Mouse (Mus musculus) cerebral cortex, adult 2 months (tissue): Measurements from ENCODE around the gene Pfdn5.

ENCODE experiments used
- WGBS: fragments of 180-500 bp; shearing (Covaris S2); methylation state at CpG from one replicate; pipeline ENCODE4 v1.1.7; 2018; 5-methylcytosine and 5-hydroxymethylcytosine counted together

Pfdn5 gene

GRCm38 (mm10) chr15:102326022-102326576, at the start of gene Pfdn5:
Gene Pfdn5 (plus strand): TSS chr15:102326116.
- WGBS: under 1% methylated on average over 40 of the region's 40 CpGs

- 35% methylated on average over 7 of the region's 7 CpGs for WGBS
These were observed 47.2 kb upstream of the Pfdn5 start for GRCm38 (mm10) chr15:102278726-102279091.

GRCm38 (mm10) chr15:102279092-102279782, 46.7 kb upstream of the Pfdn5 start, which contains the start of gene Mfsd5:
Gene Mfsd5 (plus strand): TSS chr15:102279454.
- WGBS: under 1% methylated on average over 65 of the region's 65 CpGs

- WGBS: 24% methylated on average over 13 of the region's 13 CpGs
These were observed 46.0 kb upstream of the Pfdn5 start for GRCm38 (mm10) chr15:102279783-102280520.

- WGBS: 94% methylated on average over 19 of the region's 19 CpGs
These were observed 45.3 kb upstream of the Pfdn5 start for GRCm38 (mm10) chr15:102280623-102281022.

GRCm38 (mm10) chr15:102282463-102283292, 43.2 kb upstream of the Pfdn5 start:
- WGBS: 77% methylated on average over 8 of the region's 8 CpGs

- WGBS: 87% methylated on average over 3 of the region's 3 CpGs
These were observed 42.3 kb upstream of the Pfdn5 start for GRCm38 (mm10) chr15:102283648-102284047.

- 3% methylated on average over 25 of the region's 25 CpGs for WGBS
These were observed 30.1 kb upstream of the Pfdn5 start, which contains the start of gene Espl1 for GRCm38 (mm10) chr15:102295633-102296367. Gene Espl1 (plus strand): TSS chr15:102296266.

GRCm38 (mm10) chr15:102296368-102297006, 29.4 kb upstream of the Pfdn5 start:
- 6% methylated on average over 24 of the region's 24 CpGs for WGBS

- WGBS: 74% methylated on average over 6 of the region's 6 CpGs
These were observed 23.4 kb upstream of the Pfdn5 start for GRCm38 (mm10) chr15:102302542-102302941.

GRCm38 (mm10) chr15:102308717-102309116, 17.2 kb upstream of the Pfdn5 start:
- 91% methylated on average over 9 of the region's 9 CpGs for WGBS

- WGBS: 82% methylated on average over 10 of the region's 10 CpGs
These were observed 15.7 kb upstream of the Pfdn5 start for GRCm38 (mm10) chr15:102310074-102310845.

GRCm38 (mm10) chr15:102315292-102315691, 10.6 kb upstream of the Pfdn5 start:
- 64% methylated on average over 8 of the region's 8 CpGs for WGBS

- WGBS: 90% methylated on average over 6 of the region's 6 CpGs
These were observed 9.7 kb upstream of the Pfdn5 start for GRCm38 (mm10) chr15:102316263-102316662.

- 76% methylated on average over 12 of the region's 12 CpGs for WGBS
These were observed 1.1 kb upstream of the Pfdn5 start for GRCm38 (mm10) chr15:102324654-102325473.

- WGBS: 48% methylated on average over 8 of the region's 8 CpGs
These were observed 976 bp downstream of the Pfdn5 start for GRCm38 (mm10) chr15:102326892-102327291.

- under 1% methylated on average over 30 of the region's 30 CpGs for WGBS
These were observed 5.7 kb downstream of the Pfdn5 start, which contains the start of gene Myg1 for GRCm38 (mm10) chr15:102331610-102332015. Gene Myg1 (plus strand): TSS chr15:102331709.

GRCm38 (mm10) chr15:102335254-102335653, 9.3 kb downstream of the Pfdn5 start:
- 90% methylated on average over 8 of the region's 8 CpGs for WGBS

GRCm38 (mm10) chr15:102335925-102336324, 10.0 kb downstream of the Pfdn5 start:
- 86% methylated on average over 5 of the region's 5 CpGs for WGBS
